Mouse (Mus musculus) intestine, embryonic 14.5 days (tissue): ENCODE data around the gene Esrrg. TPM values are rescaled to one million over a fixed set of nuclear protein-coding genes. Genes with fewer than 3 reads are reported as not detected.

ENCODE experiments used
- ATAC-seq: fragments of 200-750 bp; cut with Nextera tagmentation; replicated peaks from 2 replicates; pipeline ENCODE4 v1.8.0; 2017; ENCODE audit warnings: low read depth, moderate number of reproducible peaks, moderate TSS enrichment, moderate library complexity; ENCODE audit not compliant: low FRiP score, low TSS enrichment
- DNase-seq: peaks from one replicate; pipeline ENCODE4 v3.0.0-alpha.2; 2018; ENCODE audit warnings: low spot score
- H3K27ac ChIP-seq: fragments of 300-500 bp; sonication (generic); 2 replicates; pipeline ENCODE4 v1.5.1; 2014; ENCODE audit warnings: low read depth, mild to moderate bottlenecking, control low read depth
- H3K27me3 ChIP-seq: fragments of 300-500 bp; sonication (generic); replicated peaks from 2 replicates; pipeline ENCODE4 v1.6.1; 2014; ENCODE audit warnings: low read length, control low read depth; ENCODE audit not compliant: control insufficient read depth, insufficient read depth
- H3K36me3 ChIP-seq: fragments of 300-500 bp; sonication (generic); 2 replicates; pipeline ENCODE4 v1.6.1; 2014; ENCODE audit warnings: low read length, control low read depth; ENCODE audit not compliant: control insufficient read depth, insufficient read depth
- H3K4me1 ChIP-seq: fragments of 300-500 bp; sonication (generic); replicated peaks from 2 replicates; pipeline ENCODE4 v1.6.1; 2014; ENCODE audit warnings: low read length, control low read depth, mixed read lengths; ENCODE audit not compliant: control insufficient read depth, insufficient read depth
- H3K4me2 ChIP-seq: fragments of 300-500 bp; sonication (generic); 2 replicates; pipeline ENCODE4 v1.6.1; 2014; ENCODE audit warnings: low read length
- H3K4me3 ChIP-seq: fragments of 300-500 bp; sonication (generic); 2 replicates; pipeline ENCODE4 v1.5.1; 2014; ENCODE audit warnings: low read depth, low read length, control low read depth, mixed read lengths
- H3K9ac ChIP-seq: fragments of 300-500 bp; sonication (generic); 2 replicates; pipeline ENCODE4 v1.6.1; 2014; ENCODE audit warnings: mild to moderate bottlenecking, low read length
- H3K9me3 ChIP-seq: fragments of 300-500 bp; sonication (generic); 2 replicates; pipeline ENCODE4 v1.6.1; 2016; ENCODE audit warnings: low read length, control low read depth; ENCODE audit not compliant: control insufficient read depth
- WGBS: fragments of 180-500 bp; shearing (Covaris S2); extraction: QIAGEN DNeasy Blood & Tissue Kit; methylation state at CpG from one replicate; pipeline ENCODE4 v1.1.7; 2014; 5-methylcytosine and 5-hydroxymethylcytosine counted together
- polyA plus RNA-seq: library from polyadenylated mRNA; unstranded; fragments of >200 nt; fragmentation: Nextera tagmentation; extraction: Ambion mirVana; gene quantifications from 2 replicates; pipeline ENCODE4 v1.2.1, GENCODE M21; 2014

The Esrrg gene
- polyA plus RNA-seq, 1 experiment from 2014 or later, result 6.9 TPM

GRCm38 (mm10) chr1:187826140-187826539 is 217.5 kb downstream of the Esrrg start:
- Histone ChIP-seq H3K4me3 (no peak overlapping the region), H3K36me3 (no peaks in the 10 kb centered on the region), H3K4me2 (no peak overlapping the region), H3K27ac (peak overlapping the region; percentile 35; the same call in 1 of the 2 replicates), H3K9ac (no peak overlapping the region), H3K4me1 (peaks cover 4% of the 10 kb centered on the region; the same call in 1 of the 2 replicates), H3K27me3 (no peaks in the 10 kb centered on the region), H3K9me3 (no peaks in the 10 kb centered on the region)
- WGBS, result 24% methylated on average over 1 of the region's 1 CpGs
- ATAC-seq, result no peak
- no peak for DNase-seq

GRCm38 (mm10) chr1:187826869-187827268 is 218.3 kb downstream of the Esrrg start:
- DNase-seq (no peak), ATAC-seq (no peak)
- no peak overlapping the region for H3K9ac ChIP-seq
- no peaks in the 10 kb centered on the region for H3K36me3 ChIP-seq
- H3K27me3 ChIP-seq, result no peaks in the 10 kb centered on the region
- peaks cover 4% of the 10 kb centered on the region; the same call in 1 of the 2 replicates for H3K4me1 ChIP-seq
- WGBS, result 71% methylated on average over 5 of the region's 5 CpGs
- no peak overlapping the region for H3K4me3 ChIP-seq
- no peak overlapping the region for H3K27ac ChIP-seq
- H3K9me3 ChIP-seq, result no peaks in the 10 kb centered on the region
- no peak overlapping the region for H3K4me2 ChIP-seq

GRCm38 (mm10) chr1:187830937-187831336 is 222.3 kb downstream of the Esrrg start:
- DNase-seq (no peak), ATAC-seq (no peak)
- Histone ChIP-seq H3K36me3 (no peaks in the 10 kb centered on the region), H3K4me3 (no peak overlapping the region), H3K27ac (no peak overlapping the region), H3K4me2 (no peak overlapping the region), H3K4me1 (no peaks in the 10 kb centered on the region; the same call in 1 of the 2 replicates), H3K9me3 (no peaks in the 10 kb centered on the region), H3K27me3 (no peaks in the 10 kb centered on the region), H3K9ac (no peak overlapping the region)
- 86% methylated on average over 7 of the region's 7 CpGs for WGBS

GRCm38 (mm10) chr1:187832851-187833250 is 224.3 kb downstream of the Esrrg start:
- Histone ChIP-seq H3K4me3 (no peak overlapping the region), H3K4me2 (no peak overlapping the region), H3K9ac (no peak overlapping the region), H3K27ac (no peak overlapping the region), H3K36me3 (no peaks in the 10 kb centered on the region), H3K4me1 (no peaks in the 10 kb centered on the region), H3K27me3 (no peaks in the 10 kb centered on the region), H3K9me3 (no peaks in the 10 kb centered on the region)
- DNase-seq, result no peak
- 51% methylated on average over 3 of the region's 3 CpGs for WGBS
- ATAC-seq, result no peak

- 96% methylated on average over 3 of the region's 3 CpGs for whole genome bisulfite sequencing
- DNase-seq (no peak), ATAC-seq (no peak)
- H3K9ac ChIP-seq, result no peak overlapping the region
- no peaks in the 10 kb centered on the region for H3K36me3 ChIP-seq
- H3K27me3 ChIP-seq, result no peaks in the 10 kb centered on the region
- H3K4me3 ChIP-seq, result no peak overlapping the region
- H3K4me1 ChIP-seq, result no peaks in the 10 kb centered on the region
- H3K9me3 ChIP-seq, result no peaks in the 10 kb centered on the region
- H3K27ac ChIP-seq, result no peak overlapping the region
- no peak overlapping the region for H3K4me2 ChIP-seq
These were observed 226.0 kb downstream of the Esrrg start for GRCm38 (mm10) chr1:187834576-187834975.

GRCm38 (mm10) chr1:187836384-187836783 is 227.8 kb downstream of the Esrrg start:
- no peaks in the 10 kb centered on the region for H3K36me3 ChIP-seq

GRCm38 (mm10) chr1:187836876-187837275 is 228.3 kb downstream of the Esrrg start:
- no peak overlapping the region for H3K27ac ChIP-seq
- no peaks in the 10 kb centered on the region for H3K36me3 ChIP-seq
- no peak for DNase-seq
- no peak overlapping the region for H3K9ac ChIP-seq
- H3K4me2 ChIP-seq, result no peak overlapping the region
- no peak overlapping the region for H3K4me3 ChIP-seq
- 32% methylated on average over 7 of the region's 7 CpGs for WGBS
- no peaks in the 10 kb centered on the region for H3K4me1 ChIP-seq
- H3K27me3 ChIP-seq, result no peaks in the 10 kb centered on the region
- H3K9me3 ChIP-seq, result no peaks in the 10 kb centered on the region
- ATAC-seq, result no peak

More at GRCm38 (mm10) chr1:187836384-187836783, 227.8 kb downstream of the Esrrg start:
- WGBS, result 58% methylated on average over 6 of the region's 6 CpGs
- no peak for ATAC-seq
- Histone ChIP-seq H3K9me3 (no peaks in the 10 kb centered on the region), H3K27ac (no peak overlapping the region), H3K4me1 (no peaks in the 10 kb centered on the region), H3K4me2 (no peak overlapping the region), H3K4me3 (no peak overlapping the region), H3K9ac (no peak overlapping the region), H3K27me3 (no peaks in the 10 kb centered on the region)
- no peak for DNase-seq

GRCm38 (mm10) chr1:187841629-187842028 is 233.0 kb downstream of the Esrrg start:
- 77% methylated on average over 8 of the region's 8 CpGs for WGBS
- H3K4me2 ChIP-seq, result no peak overlapping the region
- H3K4me1 ChIP-seq, result 0 out of 2 replicates have a peak, but pooled peaks cover 2% of the 10 kb centered on the region
- H3K27ac ChIP-seq, result no peak overlapping the region
- no peaks in the 10 kb centered on the region for H3K27me3 ChIP-seq
- no peaks in the 10 kb centered on the region for H3K36me3 ChIP-seq
- DNase-seq (no peak), ATAC-seq (no peak)
- H3K4me3 ChIP-seq, result no peak overlapping the region
- no peak overlapping the region for H3K9ac ChIP-seq
- no peaks in the 10 kb centered on the region for H3K9me3 ChIP-seq

GRCm38 (mm10) chr1:187842702-187843101 is 234.1 kb downstream of the Esrrg start:
- H3K27ac ChIP-seq, result no peak overlapping the region
- H3K27me3 ChIP-seq, result no peaks in the 10 kb centered on the region
- no peak overlapping the region for H3K4me2 ChIP-seq
- no peaks in the 10 kb centered on the region for H3K36me3 ChIP-seq
- no peak overlapping the region for H3K4me3 ChIP-seq
- 0 out of 2 replicates have a peak, but pooled peaks cover 2% of the 10 kb centered on the region for H3K4me1 ChIP-seq
- H3K9ac ChIP-seq, result no peak overlapping the region
- no peaks in the 10 kb centered on the region for H3K9me3 ChIP-seq
- DNase-seq (no peak), ATAC-seq (no peak)
- 83% methylated on average over 5 of the region's 5 CpGs for WGBS
